Mouse (Mus musculus): ENCODE measurements around the gene Sipa1l1. TPM values are rescaled to one million over a fixed set of nuclear protein-coding genes. Genes with fewer than 3 reads are reported as not detected.
A peak's percentile ranks its signal among the peaks of the same experiment; 100 is the strongest.

Sipa1l1 gene
- polyA plus RNA-seq, 1 experiment from 2014 or later: 3.7 TPM

DNA sequence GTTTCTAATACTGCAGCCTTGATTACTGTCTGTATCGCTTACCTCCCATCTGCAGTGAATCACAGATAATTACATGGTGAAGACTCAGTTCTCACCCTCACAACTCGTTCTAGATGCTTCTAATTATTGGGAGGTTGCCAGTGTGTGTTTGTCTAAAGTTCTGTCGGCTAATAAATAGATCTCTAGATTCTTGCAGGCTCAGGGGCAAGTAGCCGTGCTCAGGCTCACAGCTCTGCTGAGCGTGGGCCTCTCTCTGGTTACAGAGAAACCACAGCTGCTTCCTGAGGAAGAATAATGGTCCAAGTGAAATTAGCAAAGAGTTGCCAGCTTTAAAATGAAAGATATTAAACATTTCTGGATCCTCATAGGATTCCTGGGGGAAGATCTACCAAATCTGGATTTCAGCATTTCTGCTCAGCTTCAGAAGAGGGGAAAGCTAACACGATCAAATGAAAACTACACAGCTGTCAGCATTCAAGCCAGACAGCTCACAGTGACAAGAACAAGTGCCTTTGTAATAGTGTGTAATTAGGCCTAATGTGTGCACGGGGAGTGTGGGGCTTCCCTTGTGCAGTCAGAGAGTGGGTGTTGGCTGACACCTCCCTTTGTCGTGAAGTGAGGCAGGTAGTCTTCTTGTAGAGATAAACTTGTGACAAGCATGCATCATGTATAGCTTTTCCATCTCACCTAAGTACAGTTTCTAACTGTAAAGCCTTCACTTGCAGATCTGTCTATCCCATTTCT is 225.2 kb downstream of the Sipa1l1 start:
- 29% methylated on average over 8 of the region's 8 CpGs for WGBS (ENCODE audit: insufficient replicate concordance)
- H3K9ac ChIP-seq: no peak overlapping the region
- H3K27ac ChIP-seq (replicated peaks): no peak overlapping the region
- H3K4me2 ChIP-seq: no peak overlapping the region
- H3K9me3 ChIP-seq (replicated peaks): no peaks in the 10 kb centered on the region
- H3K27me3 ChIP-seq: no peaks in the 10 kb centered on the region
- peaks cover 17% of the 10 kb centered on the region; the same call in 1 of the 2 replicates for H3K4me1 ChIP-seq (replicated peaks)
- no peaks in the 10 kb centered on the region for H3K36me3 ChIP-seq (replicated peaks)
- ATAC-seq (ENCODE audit: insufficient read depth): no peak
- no peak overlapping the region for H3K4me3 ChIP-seq (replicated peaks)

DNA sequence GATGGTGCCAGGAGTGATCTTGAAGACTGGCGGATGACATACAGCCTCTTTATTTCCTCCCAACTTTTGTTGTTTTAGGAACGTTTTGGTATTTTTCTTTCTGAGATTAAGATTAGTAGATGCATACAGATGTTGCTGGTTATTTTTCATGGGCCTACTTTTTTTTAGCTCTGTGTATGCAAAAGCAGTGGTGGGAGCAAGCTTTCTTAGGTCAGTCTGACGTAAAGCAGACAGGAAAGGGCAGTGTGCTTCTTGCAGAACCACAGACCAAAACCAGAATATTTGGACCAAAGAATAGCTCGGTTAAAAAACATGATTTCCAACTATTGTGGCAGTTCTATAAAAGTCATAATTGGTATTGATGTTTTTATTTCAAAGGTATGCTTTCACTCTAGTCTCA is 226.1 kb downstream of the Sipa1l1 start:
- WGBS (ENCODE audit: insufficient replicate concordance): 60% methylated on average over 4 of the region's 4 CpGs
- H3K9me3 ChIP-seq (replicated peaks): no peaks in the 10 kb centered on the region
- H3K36me3 ChIP-seq (replicated peaks): no peaks in the 10 kb centered on the region
- no peaks in the 10 kb centered on the region for H3K27me3 ChIP-seq
- no peak for ATAC-seq (ENCODE audit: insufficient read depth)
- H3K4me2 ChIP-seq: no peak overlapping the region
- no peak overlapping the region for H3K27ac ChIP-seq (replicated peaks)
- no peak overlapping the region for H3K9ac ChIP-seq
- H3K4me3 ChIP-seq (replicated peaks): no peak overlapping the region
- H3K4me1 ChIP-seq (replicated peaks): peaks cover 17% of the 10 kb centered on the region; the same call in 1 of the 2 replicates

DNA sequence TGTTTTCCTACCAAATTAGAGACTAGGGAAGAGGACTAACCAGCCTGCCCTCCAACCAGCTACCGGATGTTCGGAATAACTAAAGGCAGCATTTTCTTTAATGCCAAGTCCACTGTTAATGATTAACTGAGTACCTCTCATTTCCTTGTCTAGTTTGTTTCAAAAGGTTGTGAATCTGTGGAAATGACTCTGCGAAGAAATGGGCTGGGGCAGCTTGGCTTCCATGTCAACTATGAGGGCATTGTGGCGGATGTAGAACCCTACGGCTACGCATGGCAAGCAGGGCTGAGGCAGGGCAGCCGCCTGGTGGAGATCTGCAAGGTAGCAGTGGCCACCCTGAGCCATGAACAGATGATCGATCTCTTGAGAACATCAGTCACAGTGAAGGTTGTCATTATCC is 228.1 kb downstream of the Sipa1l1 start:
- peak overlapping the region; percentile 13; the same call in 1 of the 2 replicates for H3K4me2 ChIP-seq
- no peaks in the 10 kb centered on the region for H3K9me3 ChIP-seq (replicated peaks)
- H3K4me3 ChIP-seq (replicated peaks): no peak overlapping the region
- no peaks in the 10 kb centered on the region for H3K27me3 ChIP-seq
- no peaks in the 10 kb centered on the region for H3K36me3 ChIP-seq (replicated peaks)
- no peak overlapping the region for H3K27ac ChIP-seq (replicated peaks)
- WGBS (ENCODE audit: insufficient replicate concordance): 79% methylated on average over 8 of the region's 8 CpGs
- no peak for ATAC-seq (ENCODE audit: insufficient read depth)
- peaks cover 12% of the 10 kb centered on the region; the same call in 1 of the 2 replicates for H3K4me1 ChIP-seq (replicated peaks)
- H3K9ac ChIP-seq: no peak overlapping the region

DNA sequence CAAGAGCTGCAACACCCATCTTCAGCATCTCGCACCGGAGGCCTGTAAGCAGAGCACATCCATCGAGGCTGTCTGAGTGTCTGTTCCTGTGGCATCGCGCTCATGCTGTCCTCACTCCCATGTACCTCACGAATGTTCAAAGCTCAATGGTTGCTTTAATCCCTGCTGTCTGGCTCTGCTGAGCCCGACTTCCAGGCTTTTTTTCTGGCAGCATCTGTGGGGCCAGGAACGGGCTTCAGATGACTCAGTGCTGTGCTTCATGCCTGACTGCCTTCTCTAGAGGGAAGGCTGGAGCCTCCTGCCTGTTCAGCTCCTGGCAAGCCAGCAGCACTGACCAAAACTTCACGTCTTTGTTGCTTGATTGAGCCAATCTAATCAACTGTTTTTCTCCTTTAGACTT is 228.6 kb downstream of the Sipa1l1 start:
- Histone ChIP-seq H3K36me3 (replicated peaks) (no peaks in the 10 kb centered on the region), H3K4me3 (replicated peaks) (no peak overlapping the region), H3K27me3 (no peaks in the 10 kb centered on the region), H3K9me3 (replicated peaks) (no peaks in the 10 kb centered on the region), H3K27ac (replicated peaks) (no peak overlapping the region), H3K4me2 (no peak overlapping the region), H3K4me1 (replicated peaks) (peaks cover 12% of the 10 kb centered on the region; the same call in 1 of the 2 replicates), H3K9ac (no peak overlapping the region)
- 68% methylated on average over 9 of the region's 9 CpGs for WGBS (ENCODE audit: insufficient replicate concordance)
- no peak for ATAC-seq (ENCODE audit: insufficient read depth)

- Histone ChIP-seq H3K4me3 (replicated peaks) (no peak overlapping the region), H3K9ac (no peak overlapping the region), H3K9me3 (replicated peaks) (no peaks in the 10 kb centered on the region), H3K27ac (replicated peaks) (no peak overlapping the region), H3K4me1 (replicated peaks) (peaks cover 12% of the 10 kb centered on the region; the same call in 1 of the 2 replicates), H3K27me3 (no peaks in the 10 kb centered on the region), H3K4me2 (no peak overlapping the region), H3K36me3 (replicated peaks) (no peaks in the 10 kb centered on the region)
- 67% methylated on average over 2 of the region's 2 CpGs for WGBS (ENCODE audit: insufficient replicate concordance)
- no peak for ATAC-seq (ENCODE audit: insufficient read depth)
Observed at GRCm38 (mm10) chr12:82398926-82399325, 229.8 kb downstream of the Sipa1l1 start.

DNA sequence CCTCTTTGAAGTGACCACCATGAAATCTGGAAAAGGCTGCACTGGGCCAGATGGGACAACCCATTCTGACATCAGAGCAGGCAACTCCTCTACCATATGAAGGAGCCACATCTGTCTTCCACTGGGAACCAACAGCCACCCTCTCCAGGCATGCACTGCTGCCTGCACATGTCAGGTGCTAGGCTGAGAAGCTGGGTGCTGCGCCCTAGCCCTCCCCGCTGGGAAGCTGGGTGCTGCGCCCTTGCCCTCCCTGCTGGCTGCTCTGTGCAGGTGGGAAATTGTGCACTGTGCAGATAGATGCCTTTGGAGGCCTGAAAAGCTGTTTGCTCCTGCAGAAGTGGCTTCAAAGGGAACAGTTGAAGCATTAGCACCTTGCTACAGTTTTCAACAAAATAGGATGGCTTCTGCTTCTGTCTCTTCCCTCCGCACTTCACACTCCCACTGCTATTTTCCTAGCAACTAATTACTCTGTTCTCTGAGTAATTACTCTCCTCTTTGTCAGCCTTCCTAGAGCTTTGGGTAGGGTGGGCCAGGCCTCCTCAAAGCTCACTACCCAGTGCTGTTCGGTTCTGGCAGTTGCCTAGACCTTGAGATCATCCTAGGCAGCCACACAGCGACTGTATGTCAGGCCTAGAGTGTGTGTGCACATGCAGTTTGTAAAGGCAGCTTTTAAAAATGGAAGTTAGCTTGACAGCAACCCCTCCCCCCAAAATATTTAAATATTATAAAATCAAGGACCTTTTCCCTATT is 231.0 kb downstream of the Sipa1l1 start:
- no peaks in the 10 kb centered on the region for H3K27me3 ChIP-seq
- H3K27ac ChIP-seq (replicated peaks): no peak overlapping the region
- no peak overlapping the region for H3K9ac ChIP-seq
- ATAC-seq (ENCODE audit: insufficient read depth): no peak
- no peak overlapping the region for H3K4me3 ChIP-seq (replicated peaks)
- H3K9me3 ChIP-seq (replicated peaks): no peaks in the 10 kb centered on the region
- H3K36me3 ChIP-seq (replicated peaks): no peaks in the 10 kb centered on the region
- 74% methylated on average over 6 of the region's 6 CpGs for WGBS (ENCODE audit: insufficient replicate concordance)
- H3K4me1 ChIP-seq (replicated peaks): peaks cover 12% of the 10 kb centered on the region; the same call in 1 of the 2 replicates
- H3K4me2 ChIP-seq: no peak overlapping the region

- Histone ChIP-seq H3K27ac (replicated peaks) (no peak overlapping the region), H3K9ac (no peak overlapping the region), H3K4me2 (no peak overlapping the region), H3K27me3 (no peaks in the 10 kb centered on the region), H3K36me3 (replicated peaks) (no peaks in the 10 kb centered on the region), H3K4me1 (replicated peaks) (peaks cover 12% of the 10 kb centered on the region; the same call in 1 of the 2 replicates), H3K4me3 (replicated peaks) (no peak overlapping the region), H3K9me3 (replicated peaks) (no peaks in the 10 kb centered on the region)
- ATAC-seq (ENCODE audit: insufficient read depth): no peak
- WGBS (ENCODE audit: insufficient replicate concordance): 65% methylated on average over 7 of the region's 7 CpGs
Observed at GRCm38 (mm10) chr12:82400783-82401182, 231.7 kb downstream of the Sipa1l1 start.

- WGBS (ENCODE audit: insufficient replicate concordance): 28% methylated on average over 4 of the region's 4 CpGs
- H3K36me3 ChIP-seq (replicated peaks): no peaks in the 10 kb centered on the region
- no peak overlapping the region for H3K4me2 ChIP-seq
- H3K4me3 ChIP-seq (replicated peaks): no peak overlapping the region
- no peaks in the 10 kb centered on the region for H3K27me3 ChIP-seq
- H3K9me3 ChIP-seq (replicated peaks): no peaks in the 10 kb centered on the region
- no peak overlapping the region for H3K9ac ChIP-seq
- ATAC-seq (ENCODE audit: insufficient read depth): no peak
- peaks cover 10% of the 10 kb centered on the region; the same call in 1 of the 2 replicates for H3K4me1 ChIP-seq (replicated peaks)
- H3K27ac ChIP-seq (replicated peaks): no peak overlapping the region
Observed at GRCm38 (mm10) chr12:82401440-82401839, 232.3 kb downstream of the Sipa1l1 start.

DNA sequence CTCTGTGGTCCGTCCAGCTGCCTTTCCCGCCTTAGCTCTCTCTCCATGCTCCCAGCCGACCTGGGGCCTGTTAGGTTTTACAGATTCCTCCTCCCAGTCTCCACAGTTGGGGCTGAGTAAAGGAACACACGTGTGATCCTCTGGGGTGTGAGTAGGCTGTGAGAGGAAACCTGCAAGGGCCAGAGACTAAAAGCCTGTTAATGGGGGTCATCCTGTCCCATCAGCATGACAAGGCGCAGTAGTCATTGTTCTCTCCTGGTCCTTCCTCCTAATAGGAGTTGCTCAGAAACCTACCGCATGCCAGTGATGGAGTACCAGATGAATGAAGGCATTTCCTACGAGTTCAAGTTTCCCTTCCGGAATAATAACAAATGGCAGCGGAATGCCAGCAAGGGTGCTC is 233.5 kb downstream of the Sipa1l1 start:
- ATAC-seq (ENCODE audit: insufficient read depth): no peak
- H3K4me1 ChIP-seq (replicated peaks): 0 out of 2 replicates have a peak, but pooled peaks cover 2% of the 10 kb centered on the region
- no peaks in the 10 kb centered on the region for H3K27me3 ChIP-seq
- no peak overlapping the region for H3K4me3 ChIP-seq (replicated peaks)
- no peak overlapping the region for H3K27ac ChIP-seq (replicated peaks)
- no peaks in the 10 kb centered on the region for H3K36me3 ChIP-seq (replicated peaks)
- H3K9ac ChIP-seq: no peak overlapping the region
- WGBS (ENCODE audit: insufficient replicate concordance): 71% methylated on average over 9 of the region's 9 CpGs
- H3K9me3 ChIP-seq (replicated peaks): no peaks in the 10 kb centered on the region
- H3K4me2 ChIP-seq: no peak overlapping the region

GRCm38 (mm10) chr12:82407531-82408255 is 238.6 kb downstream of the Sipa1l1 start:
- Histone ChIP-seq H3K4me1 (replicated peaks) (no peaks in the 10 kb centered on the region; the same call in 1 of the 2 replicates), H3K4me2 (no peak overlapping the region)
- ATAC-seq (ENCODE audit: insufficient read depth): no peak

DNA sequence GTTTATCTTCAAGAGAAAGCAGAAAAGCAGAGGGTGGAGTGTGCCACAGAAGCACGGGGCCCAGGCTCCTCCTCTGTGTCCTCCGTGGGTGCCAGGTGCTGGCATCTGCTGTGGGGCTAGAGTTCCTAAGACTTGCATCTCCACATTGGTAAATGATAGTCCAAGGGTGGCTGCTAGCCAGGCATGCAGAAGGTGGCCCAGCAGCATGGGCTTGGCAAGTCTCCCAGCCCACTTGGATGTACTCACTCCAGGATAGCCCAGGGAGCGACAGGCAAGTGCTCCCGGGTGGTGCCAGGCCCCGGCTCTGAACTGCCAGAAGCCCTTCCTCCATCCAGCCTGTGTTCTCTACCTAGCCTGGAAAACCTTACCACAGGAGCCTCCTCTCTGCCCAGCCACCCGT is 239.4 kb downstream of the Sipa1l1 start:
- H3K9me3 ChIP-seq (replicated peaks): no peaks in the 10 kb centered on the region
- 74% methylated on average over 6 of the region's 6 CpGs for WGBS (ENCODE audit: insufficient replicate concordance)
- H3K27ac ChIP-seq (replicated peaks): no peak overlapping the region
- no peaks in the 10 kb centered on the region; the same call in 1 of the 2 replicates for H3K4me1 ChIP-seq (replicated peaks)
- H3K36me3 ChIP-seq (replicated peaks): no peaks in the 10 kb centered on the region
- ATAC-seq (ENCODE audit: insufficient read depth): no peak
- no peaks in the 10 kb centered on the region for H3K27me3 ChIP-seq
- H3K4me2 ChIP-seq: no peak overlapping the region
- no peak overlapping the region for H3K4me3 ChIP-seq (replicated peaks)
- H3K9ac ChIP-seq: no peak overlapping the region

More at GRCm38 (mm10) chr12:82407531-82408255, 238.6 kb downstream of the Sipa1l1 start:
- H3K9ac ChIP-seq: no peak overlapping the region
- H3K27ac ChIP-seq (replicated peaks): no peak overlapping the region
- H3K27me3 ChIP-seq: no peaks in the 10 kb centered on the region
- no peaks in the 10 kb centered on the region for H3K9me3 ChIP-seq (replicated peaks)
- no peak overlapping the region for H3K4me3 ChIP-seq (replicated peaks)
- H3K36me3 ChIP-seq (replicated peaks): no peaks in the 10 kb centered on the region
- WGBS (ENCODE audit: insufficient replicate concordance): 70% methylated on average over 5 of the region's 5 CpGs
